Mouse (Mus musculus) layer of hippocampus, postnatal 25 days (tissue): ENCODE measurements at regions not wholly inside any gene's neighbourhood (a gene's known extent, or its start where the extent isn't known, plus 50 kb on each side); places are given as distances from the start of the nearest gene placed in this dataset.

Experiments used
- DNase-seq, 2 experiments: peaks; one replicate each; pipeline ENCODE4 v3.0.0; 2022; ENCODE audit warnings: mixed read lengths in 2 of 2, low spot score in 1 of 2; ENCODE audit errors: extremely low spot score in 1 of 2

- DNase-seq = peak in 1 of 2 experiments; percentile 11
Observed at GRCm38 (mm10) chr12:97360656-97361055, 898.6 kb downstream of the Galc start.

DNA sequence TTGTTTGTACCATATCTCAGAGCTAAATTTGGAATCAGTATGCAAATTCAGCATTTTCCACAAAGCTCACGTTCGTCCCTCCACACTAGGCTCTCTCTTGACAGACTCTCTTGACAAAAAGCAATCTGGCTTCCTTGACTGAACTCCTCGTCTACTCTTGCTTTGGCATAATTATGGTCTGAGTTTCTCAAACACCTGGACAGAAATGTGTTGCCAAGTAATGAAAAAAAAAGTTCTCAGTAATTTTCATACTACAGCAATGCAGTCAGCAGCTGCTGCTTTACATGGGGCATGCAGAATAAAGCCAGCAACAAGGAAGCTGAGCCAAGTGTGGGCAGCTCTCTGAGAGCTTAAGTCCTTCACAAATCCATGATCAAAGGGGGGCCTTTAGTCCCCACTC, 932.7 kb downstream of the Galc start:
- no peak for DNase-seq

- no peak for DNase-seq
Observed at GRCm38 (mm10) chr12:97312282-97313040, 946.8 kb downstream of the Galc start.

DNA sequence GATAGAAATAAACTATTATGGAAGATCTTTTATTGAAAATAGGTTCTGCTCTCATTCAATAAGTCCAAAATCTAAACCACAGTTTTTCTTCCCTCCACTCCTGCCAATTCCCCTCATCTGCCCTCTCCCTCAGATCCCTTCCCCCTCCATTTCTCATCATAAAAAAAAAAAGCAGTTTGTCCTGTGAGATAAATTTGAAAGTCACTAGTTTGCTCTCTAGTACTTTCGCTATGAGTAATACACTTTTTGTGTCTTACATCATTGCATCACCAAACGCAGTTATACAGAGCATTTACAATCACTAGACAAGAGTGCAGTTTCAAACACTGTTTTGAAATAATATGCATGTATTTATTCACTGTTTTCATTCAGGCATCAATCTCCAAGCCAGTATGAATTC, 980.5 kb downstream of the Galc start:
- DNase-seq = no peak

- DNase-seq = no peak
Observed at GRCm38 (mm10) chr12:97278331-97278730, 980.9 kb downstream of the Galc start.
